Mouse (Mus musculus): ENCODE results near the gene Gm20388.

GRCm38 (mm10) chr8:122677481-122678021, 2766.9 kb downstream of the Gm20388 start:
- no peak for TF ChIP-seq CHD2 (IDR thresholded peaks at IDR 0.05; ENCODE audit: low read depth, low read length)
- TF ChIP-seq ZC3H11A (IDR thresholded peaks at IDR 0.05; ENCODE audit: borderline replicate concordance, low read depth, low read length): no peak
